Mouse (Mus musculus): ENCODE measurements at regions not wholly inside any gene's neighbourhood (a gene's known extent, or its start where the extent isn't known, plus 50 kb on each side); places are given as distances from the start of the nearest gene placed in this dataset.

DNA sequence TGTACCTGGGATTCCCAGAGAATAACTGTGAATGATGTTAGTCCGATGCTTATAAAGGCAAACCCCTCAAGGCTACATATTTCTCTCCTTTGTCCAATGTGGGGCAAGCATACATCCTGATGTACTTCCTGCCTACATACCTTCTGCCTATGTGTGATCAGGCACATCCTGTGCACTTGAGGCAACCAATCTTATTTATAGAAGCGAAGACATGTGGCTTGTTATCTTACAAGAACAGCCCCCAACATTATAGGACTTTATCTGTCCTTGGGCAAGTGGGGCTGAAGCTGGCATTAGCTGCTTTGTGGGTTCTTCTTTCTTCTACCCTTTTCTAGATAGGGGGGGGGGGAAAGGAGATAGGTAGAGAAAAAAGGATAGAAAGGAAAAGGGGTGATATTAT is 91.7 kb downstream of the 4930564D02Rik start:
- Histone ChIP-seq H3K4me3 (ENCODE audit: control insufficient read depth, low read depth, low read length) (no peak overlapping the region), H3K27me3 (ENCODE audit: control insufficient read depth, insufficient read depth, low read length) (no peaks in the 10 kb centered on the region), H3K4me1 (ENCODE audit: control insufficient read depth, insufficient read depth, low read length) (no peaks in the 10 kb centered on the region), H3K27ac (ENCODE audit: control insufficient read depth, insufficient read depth, low read depth, low read length) (no peak overlapping the region), H3K36me3 (ENCODE audit: control insufficient read depth, insufficient read depth, low read length) (no peaks in the 10 kb centered on the region)
- no peak for TF ChIP-seq POLR2A (IDR thresholded peaks at IDR 0.05; ENCODE audit: control insufficient read depth, low read depth, low read length)
- no peak for TF ChIP-seq CTCF (IDR thresholded peaks at IDR 0.05; ENCODE audit: control insufficient read depth, insufficient read depth, insufficient replicate concordance, low read depth, low read length)

DNA sequence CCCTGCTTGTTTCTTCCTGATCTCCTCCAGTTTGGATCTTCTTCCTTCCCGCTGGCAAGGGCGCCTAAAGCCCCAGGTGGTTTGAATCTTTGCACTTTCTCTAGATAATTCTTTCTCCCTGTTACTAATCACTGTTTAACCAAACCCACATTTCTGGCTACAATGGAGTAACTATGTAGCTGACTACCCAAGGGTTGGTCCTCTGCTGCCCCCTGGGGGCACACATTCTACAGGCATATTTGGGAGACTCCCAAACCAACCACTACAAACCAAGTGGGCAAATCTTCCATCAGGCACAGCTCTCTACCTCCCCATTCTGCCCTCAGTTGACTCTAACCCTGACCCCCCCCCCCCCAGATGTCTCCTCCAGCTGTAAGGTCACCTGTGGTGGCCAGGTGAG is 98.7 kb downstream of the 4930564D02Rik start:
- no peaks in the 10 kb centered on the region for H3K4me1 ChIP-seq (ENCODE audit: control insufficient read depth, insufficient read depth, low read length)
- TF ChIP-seq CTCF (IDR thresholded peaks at IDR 0.05; ENCODE audit: control insufficient read depth, insufficient read depth, insufficient replicate concordance, low read depth, low read length) (no peak), POLR2A (IDR thresholded peaks at IDR 0.05; ENCODE audit: control insufficient read depth, low read depth, low read length) (no peak)
- H3K36me3 ChIP-seq (ENCODE audit: control insufficient read depth, insufficient read depth, low read length): no peaks in the 10 kb centered on the region
- no peak overlapping the region for H3K27ac ChIP-seq (ENCODE audit: control insufficient read depth, insufficient read depth, low read depth, low read length)
- H3K27me3 ChIP-seq (ENCODE audit: control insufficient read depth, insufficient read depth, low read length): no peaks in the 10 kb centered on the region
- no peak overlapping the region for H3K4me3 ChIP-seq (ENCODE audit: control insufficient read depth, low read depth, low read length)

DNA sequence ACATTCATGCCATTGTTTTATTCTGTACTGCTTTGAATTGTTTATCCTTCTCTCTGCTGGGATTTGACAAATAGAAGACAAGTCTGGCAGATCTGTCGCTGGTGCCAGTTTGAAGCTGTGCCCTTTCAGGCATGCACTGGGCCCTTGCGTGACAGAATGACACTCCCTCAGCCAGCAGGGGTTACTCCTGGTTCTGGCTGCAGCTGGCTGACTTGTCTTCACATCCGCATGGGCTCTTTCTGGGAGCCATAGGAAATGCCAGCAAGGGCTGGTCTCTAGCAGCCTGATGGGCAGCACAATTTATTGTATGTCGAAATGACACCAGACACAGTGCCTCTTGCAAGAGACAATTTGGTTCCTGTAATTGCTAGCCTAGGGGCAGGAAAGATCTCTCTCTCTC is 102.5 kb downstream of the 4930564D02Rik start:
- Histone ChIP-seq H3K27me3 (ENCODE audit: control insufficient read depth, insufficient read depth, low read length) (no peaks in the 10 kb centered on the region), H3K27ac (ENCODE audit: control insufficient read depth, insufficient read depth, low read depth, low read length) (no peak overlapping the region), H3K4me1 (ENCODE audit: control insufficient read depth, insufficient read depth, low read length) (no peaks in the 10 kb centered on the region), H3K4me3 (ENCODE audit: control insufficient read depth, low read depth, low read length) (no peak overlapping the region), H3K36me3 (ENCODE audit: control insufficient read depth, insufficient read depth, low read length) (no peaks in the 10 kb centered on the region)
- no peak for TF ChIP-seq POLR2A (IDR thresholded peaks at IDR 0.05; ENCODE audit: control insufficient read depth, low read depth, low read length)
- TF ChIP-seq CTCF (IDR thresholded peaks at IDR 0.05; ENCODE audit: control insufficient read depth, insufficient read depth, insufficient replicate concordance, low read depth, low read length): no peak

DNA sequence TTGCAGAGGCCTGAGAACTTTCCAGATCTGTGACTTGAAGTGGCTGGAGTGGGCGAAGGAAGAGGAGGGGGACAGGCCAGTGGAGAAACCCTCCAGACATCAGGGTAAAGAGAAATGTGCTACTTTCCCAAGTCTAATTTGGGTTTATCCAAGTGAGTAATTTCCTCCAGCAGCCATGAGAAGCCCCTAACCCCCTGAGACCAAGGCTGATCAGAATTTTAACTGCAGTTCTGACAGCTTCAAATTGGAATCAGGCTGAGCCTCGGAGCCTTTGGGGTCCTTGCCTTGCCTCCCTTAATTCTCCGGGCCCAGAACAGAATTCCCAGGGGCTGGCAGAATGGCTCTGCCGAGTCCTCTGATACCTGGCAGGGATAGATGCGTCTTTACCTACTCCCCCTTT is 104.9 kb downstream of the 4930564D02Rik start:
- H3K36me3 ChIP-seq (ENCODE audit: control insufficient read depth, insufficient read depth, low read length): no peaks in the 10 kb centered on the region
- H3K27ac ChIP-seq (ENCODE audit: control insufficient read depth, insufficient read depth, low read depth, low read length): no peak overlapping the region
- no peaks in the 10 kb centered on the region for H3K4me1 ChIP-seq (ENCODE audit: control insufficient read depth, insufficient read depth, low read length)
- no peak overlapping the region for H3K4me3 ChIP-seq (ENCODE audit: control insufficient read depth, low read depth, low read length)
- H3K27me3 ChIP-seq (ENCODE audit: control insufficient read depth, insufficient read depth, low read length): no peaks in the 10 kb centered on the region
- no peak for TF ChIP-seq CTCF (IDR thresholded peaks at IDR 0.05; ENCODE audit: control insufficient read depth, insufficient read depth, insufficient replicate concordance, low read depth, low read length)
- TF ChIP-seq POLR2A (IDR thresholded peaks at IDR 0.05; ENCODE audit: control insufficient read depth, low read depth, low read length): no peak

DNA sequence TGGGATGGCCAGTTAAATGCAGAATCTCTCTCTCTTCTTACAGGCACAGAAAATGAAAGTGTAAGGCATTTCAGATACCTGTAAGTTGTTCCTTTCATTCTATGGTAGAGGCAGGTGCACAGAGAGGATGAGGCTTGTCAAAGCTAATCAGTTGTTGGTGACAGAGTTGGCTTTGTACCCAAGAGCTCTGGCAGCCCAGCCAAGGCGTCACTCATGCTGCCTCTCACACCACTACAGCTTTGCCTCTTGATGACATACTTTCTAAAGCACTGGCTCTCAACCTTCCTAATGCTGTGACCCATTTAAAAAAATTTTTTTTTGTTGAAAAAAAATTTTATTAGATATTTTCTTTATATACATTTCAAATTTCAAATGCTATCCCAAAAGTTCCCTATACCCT is 105.4 kb downstream of the 4930564D02Rik start:
- Histone ChIP-seq H3K27me3 (ENCODE audit: control insufficient read depth, insufficient read depth, low read length) (no peaks in the 10 kb centered on the region), H3K4me3 (ENCODE audit: control insufficient read depth, low read depth, low read length) (no peak overlapping the region), H3K27ac (ENCODE audit: control insufficient read depth, insufficient read depth, low read depth, low read length) (no peak overlapping the region), H3K36me3 (ENCODE audit: control insufficient read depth, insufficient read depth, low read length) (no peaks in the 10 kb centered on the region), H3K4me1 (ENCODE audit: control insufficient read depth, insufficient read depth, low read length) (no peaks in the 10 kb centered on the region)
- TF ChIP-seq CTCF (IDR thresholded peaks at IDR 0.05; ENCODE audit: control insufficient read depth, insufficient read depth, insufficient replicate concordance, low read depth, low read length) (no peak), POLR2A (IDR thresholded peaks at IDR 0.05; ENCODE audit: control insufficient read depth, low read depth, low read length) (no peak)

DNA sequence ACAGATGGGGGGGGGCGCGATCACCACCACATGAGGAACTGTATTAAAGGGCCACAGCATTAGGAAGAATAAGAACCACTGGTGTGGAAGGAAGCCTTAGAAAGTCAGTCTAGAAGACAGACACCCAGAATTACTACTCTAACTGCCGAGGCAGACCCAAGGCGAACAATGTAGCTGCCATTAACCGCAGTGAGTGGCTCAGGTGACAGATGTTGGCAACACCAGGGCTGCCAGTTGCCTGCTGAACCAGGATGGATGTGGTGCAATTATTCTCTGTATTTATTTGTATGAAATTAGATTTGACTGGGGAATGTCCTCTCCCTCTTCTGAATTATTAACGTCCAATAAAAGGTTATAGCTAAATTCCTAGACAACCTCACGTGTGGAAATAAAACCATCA is 124.7 kb downstream of the 4930564D02Rik start:
- no peaks in the 10 kb centered on the region for H3K27me3 ChIP-seq (ENCODE audit: control insufficient read depth, insufficient read depth, low read length)
- no peak overlapping the region for H3K4me3 ChIP-seq (ENCODE audit: control insufficient read depth, low read depth, low read length)
- no peak for TF ChIP-seq CTCF (IDR thresholded peaks at IDR 0.05; ENCODE audit: control insufficient read depth, insufficient read depth, insufficient replicate concordance, low read depth, low read length)
- no peak for TF ChIP-seq POLR2A (IDR thresholded peaks at IDR 0.05; ENCODE audit: control insufficient read depth, low read depth, low read length)
- no peaks in the 10 kb centered on the region for H3K36me3 ChIP-seq (ENCODE audit: control insufficient read depth, insufficient read depth, low read length)
- H3K4me1 ChIP-seq (ENCODE audit: control insufficient read depth, insufficient read depth, low read length): no peaks in the 10 kb centered on the region
- H3K27ac ChIP-seq (ENCODE audit: control insufficient read depth, insufficient read depth, low read depth, low read length): no peak overlapping the region

DNA sequence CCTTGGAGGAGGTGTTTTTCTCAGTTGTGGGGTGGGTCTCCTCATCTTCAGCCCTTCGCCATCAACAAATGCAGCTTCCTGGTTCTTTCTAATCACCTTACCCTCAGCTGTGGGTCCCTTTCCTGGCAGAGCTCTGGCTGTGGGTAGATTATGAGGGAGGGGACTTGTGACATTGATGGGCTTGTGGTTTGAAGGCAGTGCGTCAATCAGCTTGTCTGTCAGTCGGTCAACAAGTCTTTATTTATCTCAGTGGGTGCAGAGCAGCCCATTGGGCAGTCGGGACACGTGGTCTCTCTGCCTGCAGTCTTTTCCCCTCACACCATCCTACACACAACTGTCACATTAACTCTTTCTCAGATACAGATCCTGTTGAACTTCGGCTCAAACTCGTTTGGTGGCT is 125.2 kb downstream of the 4930564D02Rik start:
- Histone ChIP-seq H3K4me3 (ENCODE audit: control insufficient read depth, low read depth, low read length) (no peak overlapping the region), H3K27ac (ENCODE audit: control insufficient read depth, insufficient read depth, low read depth, low read length) (no peak overlapping the region), H3K27me3 (ENCODE audit: control insufficient read depth, insufficient read depth, low read length) (no peaks in the 10 kb centered on the region), H3K4me1 (ENCODE audit: control insufficient read depth, insufficient read depth, low read length) (no peaks in the 10 kb centered on the region), H3K36me3 (ENCODE audit: control insufficient read depth, insufficient read depth, low read length) (no peaks in the 10 kb centered on the region)
- no peak for TF ChIP-seq POLR2A (IDR thresholded peaks at IDR 0.05; ENCODE audit: control insufficient read depth, low read depth, low read length)
- no peak for TF ChIP-seq CTCF (IDR thresholded peaks at IDR 0.05; ENCODE audit: control insufficient read depth, insufficient read depth, insufficient replicate concordance, low read depth, low read length)

DNA sequence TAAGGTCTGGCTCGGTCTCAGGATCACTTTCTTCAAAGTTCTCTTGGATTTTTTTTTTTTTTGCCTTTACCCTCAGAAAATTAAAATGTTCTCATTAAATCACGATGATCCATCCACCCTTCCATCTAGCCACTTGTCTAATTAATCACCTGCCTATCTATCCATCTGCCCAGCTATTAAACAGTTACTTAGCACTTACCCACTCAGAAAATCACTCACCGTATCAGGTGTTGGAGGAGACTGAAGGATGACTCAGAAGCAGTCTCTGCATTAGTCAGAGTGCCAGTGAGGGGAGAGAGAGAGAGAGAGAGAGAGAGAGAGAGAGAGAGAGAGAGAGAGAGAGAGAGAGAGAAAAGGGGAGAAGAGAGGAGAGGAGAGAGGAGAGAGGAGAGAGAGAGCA is 134.1 kb downstream of the 4930564D02Rik start:
- TF ChIP-seq POLR2A (IDR thresholded peaks at IDR 0.05; ENCODE audit: control insufficient read depth, low read depth, low read length) (no peak), CTCF (IDR thresholded peaks at IDR 0.05; ENCODE audit: control insufficient read depth, insufficient read depth, insufficient replicate concordance, low read depth, low read length) (no peak)
- H3K36me3 ChIP-seq (ENCODE audit: control insufficient read depth, insufficient read depth, low read length): no peaks in the 10 kb centered on the region

More for the DNA sequence above, 134.1 kb downstream of the 4930564D02Rik start:
- no peak overlapping the region for H3K4me3 ChIP-seq (ENCODE audit: control insufficient read depth, low read depth, low read length)
- no peak overlapping the region for H3K27ac ChIP-seq (ENCODE audit: control insufficient read depth, insufficient read depth, low read depth, low read length)
- no peaks in the 10 kb centered on the region; the same call in 1 of the 2 replicates for H3K4me1 ChIP-seq (ENCODE audit: control insufficient read depth, insufficient read depth, low read length)
- H3K27me3 ChIP-seq (ENCODE audit: control insufficient read depth, insufficient read depth, low read length): no peaks in the 10 kb centered on the region
